Mouse (Mus musculus): ENCODE measurements around the gene Lrrc71.

GRCm38 (mm10) chr3:87749977-87750376 is 1.6 kb upstream of the Lrrc71 start:
- TF ChIP-seq GATA1 (IDR thresholded peaks at IDR 0.05; ENCODE audit: borderline replicate concordance, low read length), result no peak
- TF ChIP-seq FLI1 (IDR thresholded peaks at IDR 0.05; ENCODE audit: low read length), result no peak
